Mouse (Mus musculus) limb, embryonic 14.5 days (tissue): Measurements from ENCODE around the gene Tnxb. TPM values are rescaled to one million over a fixed set of nuclear protein-coding genes. Genes with fewer than 3 reads are reported as not detected.
"Not testable (repeated sequence)": the region's sequence is repeated elsewhere in the genome, so short reads cannot be mapped to it uniquely, and the experiment has no call there.

Experiments used
- ATAC-seq: fragments of 200-750 bp; cut with Nextera tagmentation; 2 replicates; pipeline ENCODE4 v1.8.0; 2017; ENCODE audit warnings: low read depth, moderate number of reproducible peaks, moderate TSS enrichment; ENCODE audit not compliant: low FRiP score
- DNase-seq: peaks from one replicate; pipeline ENCODE4 v3.0.0-alpha.2; 2015; ENCODE audit warnings: low spot score
- H3K27ac ChIP-seq: fragments of 300-500 bp; sonication (generic); replicated peaks from 2 replicates; pipeline ENCODE4 v1.5.1; 2014; ENCODE audit warnings: low read depth, mild to moderate bottlenecking, low read length, moderate library complexity, mixed read lengths
- H3K27me3 ChIP-seq: fragments of 300-500 bp; sonication (generic); 2 replicates; pipeline ENCODE4 v1.6.1; 2014; ENCODE audit warnings: low read length, mixed read lengths; ENCODE audit not compliant: control insufficient read depth, insufficient read depth
- H3K36me3 ChIP-seq: fragments of 300-500 bp; sonication (generic); 2 replicates; pipeline ENCODE4 v1.6.1; 2014; ENCODE audit warnings: mild to moderate bottlenecking, low read length, moderate library complexity, mixed read lengths; ENCODE audit not compliant: control insufficient read depth, insufficient read depth
- H3K4me1 ChIP-seq: fragments of 300-500 bp; sonication (generic); 2 replicates; pipeline ENCODE4 v1.6.1; 2014; ENCODE audit warnings: antibody characterized with exemption, low read length, mixed read lengths; ENCODE audit not compliant: control insufficient read depth, insufficient read depth
- H3K4me2 ChIP-seq: fragments of 300-500 bp; sonication (generic); replicated peaks from 2 replicates; pipeline ENCODE4 v1.6.1; 2014; ENCODE audit warnings: low read depth, mild to moderate bottlenecking, low read length, moderate library complexity; ENCODE audit not compliant: severe bottlenecking
- H3K4me3 ChIP-seq: fragments of 300-500 bp; sonication (generic); replicated peaks from 2 replicates; pipeline ENCODE4 v1.5.1; 2014; ENCODE audit warnings: low read length
- H3K9ac ChIP-seq: fragments of 300-500 bp; sonication (generic); 2 replicates; pipeline ENCODE4 v1.6.1; 2014; ENCODE audit warnings: mild to moderate bottlenecking, low read depth, low read length, moderate library complexity; ENCODE audit not compliant: severe bottlenecking
- H3K9me3 ChIP-seq: fragments of 300-500 bp; sonication (generic); 2 replicates; pipeline ENCODE4 v1.6.1; 2016; ENCODE audit warnings: low read length; ENCODE audit not compliant: control insufficient read depth
- POLR2A ChIP-seq: fragments of 200-500 bp; IDR thresholded peaks from 2 replicates; pipeline ENCODE4 v1.8.0; 2012; ENCODE audit warnings: inconsistent platforms, mild to moderate bottlenecking, moderate library complexity, borderline replicate concordance; ENCODE audit not compliant: insufficient read depth, insufficient read length; ENCODE audit errors: extremely low read depth
- WGBS: fragments of 180-500 bp; shearing (Covaris S2); extraction: QIAGEN DNeasy Blood & Tissue Kit; methylation state at CpG from one replicate; pipeline ENCODE4 v1.1.7; 2014; 5-methylcytosine and 5-hydroxymethylcytosine counted together
- polyA plus RNA-seq, 2 experiments: library from polyadenylated mRNA; depleted of rRNA in 1 of 2; stranded (reverse) in 1 of 2; unstranded in 1 of 2; fragments of >200 nt; fragmentation: Nextera tagmentation in 1 of 2; extraction: Ambion mirVana in 1 of 2; gene quantifications; 2 replicates each; pipeline versions ENCODE4 v1.2.1 to v1.2.3; 2012 to 2014

Tnxb gene
- polyA plus RNA-seq, 2 experiments = 2.0 to 4.5 TPM

DNA sequence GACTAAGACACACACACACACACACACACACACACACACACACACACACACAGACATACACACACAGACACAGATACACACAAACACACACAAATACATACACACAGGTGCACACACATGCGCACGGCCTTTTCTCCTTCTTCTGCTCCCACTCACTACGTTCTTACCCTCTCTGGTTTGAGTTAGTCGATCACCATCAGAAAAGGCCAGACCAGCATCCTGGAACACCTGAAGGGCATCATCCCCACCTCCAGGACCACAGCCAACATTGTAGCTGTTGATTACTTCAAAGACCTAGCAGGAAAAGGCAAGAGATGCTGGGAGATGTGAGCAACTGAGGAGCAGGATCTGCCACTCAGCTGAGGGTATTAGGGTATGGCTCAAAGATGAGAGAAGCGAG lies 67.1 kb downstream of the Tnxb start:
- H3K9ac ChIP-seq, ATAC-seq, H3K27me3 ChIP-seq, H3K4me1 ChIP-seq, H3K27ac ChIP-seq, H3K4me3 ChIP-seq, DNase-seq, H3K36me3 ChIP-seq, H3K4me2 ChIP-seq, H3K9me3 ChIP-seq: not testable (repeated sequence)
- WGBS = 83% methylated on average over 5 of the region's 5 CpGs

DNA sequence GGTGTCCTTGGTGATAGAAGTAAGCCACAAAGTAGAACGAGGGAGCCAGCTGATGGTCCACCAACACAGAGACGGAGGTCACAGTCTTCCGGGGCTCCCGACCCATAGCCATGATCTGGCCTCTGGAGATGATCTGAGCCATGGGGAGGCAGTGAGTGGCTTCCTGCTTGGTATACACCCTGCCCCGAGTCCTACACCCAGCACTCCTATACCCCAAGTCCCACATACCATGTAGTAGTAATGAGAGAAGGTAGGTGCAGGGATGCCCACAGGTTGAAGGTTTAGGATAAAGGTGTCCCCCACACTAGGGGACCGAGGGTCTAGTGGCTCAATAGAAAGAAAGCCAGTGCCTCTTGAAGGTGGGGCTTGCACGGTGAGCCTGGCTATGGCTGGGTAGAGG lies 69.4 kb downstream of the Tnxb start:
- H3K9ac ChIP-seq, H3K27ac ChIP-seq, DNase-seq, H3K27me3 ChIP-seq, ATAC-seq, H3K4me3 ChIP-seq, H3K36me3 ChIP-seq, H3K4me2 ChIP-seq, H3K4me1 ChIP-seq, H3K9me3 ChIP-seq: not testable (repeated sequence)
- WGBS = 80% methylated on average over 7 of the region's 7 CpGs

DNA sequence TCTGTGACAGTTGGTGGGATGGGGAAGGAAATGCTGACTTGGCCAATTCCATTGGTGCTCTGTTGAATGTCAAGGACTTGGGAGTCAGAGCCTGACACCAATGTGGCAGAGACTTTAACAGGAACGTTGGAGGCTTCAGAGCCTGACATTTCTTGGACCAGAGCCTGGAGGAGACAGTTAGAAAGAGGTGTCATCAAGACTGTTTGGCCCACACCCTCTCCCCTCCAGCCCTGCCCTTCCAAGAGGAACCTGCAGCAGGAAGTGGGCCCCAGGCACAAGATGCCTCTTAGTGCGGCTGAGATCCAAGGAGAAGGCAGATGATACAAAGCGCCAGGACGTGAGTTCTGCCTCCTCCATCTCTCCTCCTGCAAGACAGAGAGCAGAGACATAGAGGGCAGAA lies 69.9 kb downstream of the Tnxb start:
- Histone ChIP-seq H3K4me1 (no peaks in the 10 kb centered on the region), H3K9ac (no peak overlapping the region), H3K9me3 (no peaks in the 10 kb centered on the region), H3K4me3 (no peak overlapping the region), H3K27me3 (no peaks in the 10 kb centered on the region), H3K36me3 (no peaks in the 10 kb centered on the region), H3K27ac (no peak overlapping the region), H3K4me2 (no peak overlapping the region)
- WGBS = 75% methylated on average over 4 of the region's 4 CpGs
- no peak for TF ChIP-seq POLR2A
- ATAC-seq (no peak), DNase-seq (no peak)

DNA sequence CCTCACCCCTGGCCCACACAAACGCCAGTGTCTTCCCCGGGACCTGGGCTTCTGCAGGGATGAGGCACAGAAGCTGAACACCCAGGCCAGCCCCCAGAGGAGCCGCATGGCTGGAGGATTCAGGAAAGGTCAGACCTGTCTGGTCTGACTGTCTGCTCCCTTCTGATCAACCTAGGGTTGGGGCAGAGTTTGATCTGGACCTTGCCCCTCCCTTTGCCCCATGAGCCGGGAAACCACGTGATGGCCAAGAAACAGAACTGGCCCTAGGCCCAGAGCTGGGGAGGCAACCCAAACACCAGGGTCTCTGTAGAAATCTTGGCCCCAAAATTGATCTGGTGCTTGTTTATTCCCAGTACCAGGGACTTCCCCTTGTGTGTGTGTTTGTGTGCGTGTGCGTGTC lies 73.4 kb downstream of the Tnxb start, which contains the start of gene C4b:
TSS of gene C4b (minus strand) at position 164 of the 400 bp plus-strand sequence.
- ATAC-seq = no peak
- no peak for DNase-seq
- WGBS = 88% methylated on average over 7 of the region's 7 CpGs
- no peak within 1 kb of the TSS for H3K4me3 ChIP-seq
- H3K9me3 ChIP-seq = no peaks in the 10 kb centered on the region
- no peak within 1 kb of the TSS for H3K9ac ChIP-seq
- H3K4me1 ChIP-seq = no peaks in the 10 kb centered on the region
- H3K36me3 ChIP-seq = no peaks in the 10 kb centered on the region
- no peak for TF ChIP-seq POLR2A
- no peaks in the 10 kb centered on the region for H3K27me3 ChIP-seq
- no peak within 1 kb of the TSS for H3K27ac ChIP-seq
- H3K4me2 ChIP-seq = no peak within 1 kb of the TSS

DNA sequence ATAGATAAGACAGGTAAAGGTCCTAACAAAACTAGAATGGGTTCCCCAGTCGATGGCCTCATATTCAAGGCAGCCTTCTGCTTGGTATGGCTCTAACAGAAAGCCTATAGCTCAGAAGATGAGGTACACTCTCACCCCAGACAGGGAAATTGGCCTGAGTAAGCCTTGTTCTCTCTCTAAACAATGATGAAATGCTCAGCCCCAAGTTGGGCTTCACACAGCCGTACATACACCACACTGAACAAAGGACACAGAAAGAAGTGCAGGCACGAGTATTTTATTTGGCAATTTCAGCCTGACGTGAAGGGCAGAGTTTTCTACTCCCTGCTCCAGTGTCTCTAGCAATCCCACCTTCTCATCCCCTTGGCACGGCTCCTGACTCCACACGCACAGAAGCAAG lies 73.9 kb downstream of the Tnxb start:
- Histone ChIP-seq H3K9ac (no peak overlapping the region), H3K4me1 (no peaks in the 10 kb centered on the region), H3K4me3 (no peak overlapping the region), H3K9me3 (no peaks in the 10 kb centered on the region), H3K27ac (no peak overlapping the region), H3K36me3 (no peaks in the 10 kb centered on the region), H3K27me3 (no peaks in the 10 kb centered on the region), H3K4me2 (no peak overlapping the region)
- no peak for ATAC-seq
- DNase-seq = no peak
- WGBS = 83% methylated on average over 6 of the region's 6 CpGs
- TF ChIP-seq POLR2A = no peak

DNA sequence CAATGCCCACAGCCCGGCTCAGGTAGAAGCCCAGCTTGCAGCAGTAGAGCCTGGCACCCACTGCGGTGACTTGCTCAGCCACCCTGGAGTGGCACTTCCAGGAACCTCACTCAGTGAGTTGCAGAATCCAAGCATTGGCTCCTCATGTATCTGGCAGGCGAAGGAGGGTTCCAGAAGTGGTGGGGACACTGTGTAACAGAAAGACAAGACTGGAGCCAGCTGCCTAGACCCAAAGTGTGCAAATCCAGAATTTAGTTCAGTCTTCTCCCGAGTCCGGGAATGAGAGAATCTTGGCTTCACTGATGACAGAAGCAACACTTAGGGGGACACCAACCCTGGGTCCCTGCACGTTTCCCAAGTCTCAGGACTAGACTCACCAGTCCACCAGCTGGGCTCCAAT lies 74.3 kb downstream of the Tnxb start:
- not testable (repeated sequence) for DNase-seq, H3K27me3 ChIP-seq, H3K27ac ChIP-seq, H3K4me3 ChIP-seq, H3K36me3 ChIP-seq, ATAC-seq, H3K9ac ChIP-seq, H3K4me1 ChIP-seq, H3K4me2 ChIP-seq, H3K9me3 ChIP-seq
- WGBS = 87% methylated on average over 6 of the region's 6 CpGs

DNA sequence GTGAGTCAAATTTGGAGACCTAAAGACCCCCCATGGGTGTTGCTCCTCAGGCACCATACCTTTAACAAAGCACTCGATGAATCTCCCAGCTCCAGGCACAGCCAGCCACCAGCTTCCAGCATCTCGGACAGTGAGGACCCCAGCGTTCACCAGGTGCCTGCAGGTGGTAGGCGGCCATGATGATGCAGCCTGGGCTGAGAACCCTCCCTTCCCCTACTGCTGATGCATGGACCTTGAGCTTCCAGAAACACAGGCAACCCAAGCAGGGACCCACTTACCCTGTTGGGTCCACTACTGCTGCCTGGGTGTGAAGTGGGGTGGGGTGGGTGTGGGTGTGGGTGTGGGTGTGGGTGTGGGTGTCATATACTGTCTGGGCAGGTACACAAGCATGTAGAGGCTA lies 74.8 kb downstream of the Tnxb start:
- H3K4me3 ChIP-seq, H3K9ac ChIP-seq, DNase-seq, H3K4me1 ChIP-seq, H3K27ac ChIP-seq, H3K27me3 ChIP-seq, H3K9me3 ChIP-seq, H3K4me2 ChIP-seq, ATAC-seq, H3K36me3 ChIP-seq: not testable (repeated sequence)
- 92% methylated on average over 4 of the region's 4 CpGs for WGBS
